Mouse (Mus musculus): Measurements from ENCODE around the gene Sdc4.

The Sdc4 gene

DNA sequence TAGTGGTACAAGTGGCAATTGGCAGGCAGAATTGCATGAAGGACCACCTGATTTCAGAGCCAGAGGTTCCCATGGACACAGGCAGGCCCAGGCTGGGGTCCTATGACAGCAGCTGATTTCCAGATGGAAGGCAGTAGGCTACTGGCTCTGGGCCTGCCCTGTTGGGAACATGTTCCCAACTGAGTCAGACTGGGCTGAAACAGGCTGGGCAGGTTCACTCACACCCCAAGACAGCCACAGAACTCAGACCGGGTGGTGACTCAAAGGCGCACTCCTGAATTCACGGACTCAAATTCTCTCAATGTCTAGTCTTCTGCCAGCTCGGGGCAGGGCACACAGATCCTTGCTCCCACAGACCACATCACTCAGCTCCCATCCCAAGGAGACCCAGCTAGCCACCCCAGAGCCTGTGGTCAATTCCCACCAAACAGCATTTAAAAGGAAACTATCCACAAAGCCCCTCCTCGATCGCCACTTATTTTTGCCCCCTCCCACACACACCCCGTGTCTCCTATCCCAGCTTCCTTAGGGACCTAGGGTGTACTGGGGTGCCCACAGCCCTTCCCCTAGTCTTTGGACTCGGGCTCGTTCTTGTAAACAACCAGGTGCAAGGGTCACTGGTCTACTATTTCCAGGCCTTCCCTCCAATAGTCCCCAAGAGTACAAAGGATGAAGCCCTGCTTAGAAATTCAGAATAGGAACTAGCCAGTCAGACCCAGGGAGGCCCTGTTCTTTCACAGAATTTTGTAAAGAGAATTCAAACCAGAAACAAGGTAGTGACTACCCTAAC lies 11.8 kb downstream of the Sdc4 start:
- no peak for DNase-seq (ENCODE audit: low read depth, low spot score)

DNA sequence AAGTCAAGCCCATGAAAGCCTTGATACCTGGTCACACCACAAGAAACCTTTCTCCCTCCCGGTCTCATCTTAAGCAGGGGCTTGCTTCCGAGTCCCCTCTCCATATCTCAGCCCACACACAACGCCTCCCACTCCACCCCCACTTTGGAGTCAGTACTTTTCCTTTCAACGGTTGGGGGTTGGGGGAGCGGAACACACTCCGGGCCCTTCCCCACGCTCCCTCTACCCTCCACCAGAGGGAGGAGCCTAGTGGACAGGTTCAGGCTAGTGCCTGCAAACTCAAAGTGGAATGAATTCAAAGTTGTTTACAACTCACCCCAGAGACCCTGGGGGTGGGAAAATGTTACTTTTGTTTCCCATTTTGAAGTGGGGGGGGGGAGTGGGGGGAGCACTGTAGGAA lies 13.0 kb downstream of the Sdc4 start:
- DNase-seq (ENCODE audit: low read depth, low spot score), result no peak

DNA sequence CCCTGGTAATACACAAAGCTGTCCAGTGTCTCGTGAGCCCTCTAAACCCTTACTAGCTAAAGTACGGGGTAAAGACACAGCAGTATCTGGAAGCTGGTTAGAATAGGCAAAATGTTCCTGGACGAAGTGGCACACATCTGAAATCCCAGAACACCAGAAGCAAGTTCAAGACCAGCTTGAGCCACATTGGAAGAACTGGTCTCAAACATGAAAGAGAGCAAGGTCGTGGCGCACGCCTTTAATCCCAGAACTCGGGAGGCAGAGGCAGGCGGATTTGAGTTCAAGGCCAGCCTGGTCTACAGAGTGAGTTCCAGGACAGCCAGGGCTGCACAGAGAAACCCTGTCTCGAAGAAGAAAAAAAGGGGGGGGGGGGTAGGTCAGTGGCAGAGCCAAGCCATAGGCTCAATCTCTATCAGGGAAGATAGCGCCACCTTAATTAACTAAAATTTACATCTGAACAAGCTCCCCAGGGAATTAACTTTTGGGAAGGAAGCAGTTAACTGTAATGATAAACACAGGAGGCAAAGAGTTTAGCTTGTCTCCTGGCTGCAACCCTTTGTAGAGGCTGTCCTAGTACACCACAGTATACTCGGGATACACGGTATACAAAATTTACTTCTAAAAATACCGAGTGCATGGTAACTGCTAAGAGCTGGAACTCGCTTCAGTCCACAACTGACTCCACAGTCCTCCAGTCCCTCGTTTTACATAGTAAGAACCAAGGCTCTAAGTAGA lies 13.6 kb downstream of the Sdc4 start:
- no peak for DNase-seq (ENCODE audit: low read depth, low spot score)

DNA sequence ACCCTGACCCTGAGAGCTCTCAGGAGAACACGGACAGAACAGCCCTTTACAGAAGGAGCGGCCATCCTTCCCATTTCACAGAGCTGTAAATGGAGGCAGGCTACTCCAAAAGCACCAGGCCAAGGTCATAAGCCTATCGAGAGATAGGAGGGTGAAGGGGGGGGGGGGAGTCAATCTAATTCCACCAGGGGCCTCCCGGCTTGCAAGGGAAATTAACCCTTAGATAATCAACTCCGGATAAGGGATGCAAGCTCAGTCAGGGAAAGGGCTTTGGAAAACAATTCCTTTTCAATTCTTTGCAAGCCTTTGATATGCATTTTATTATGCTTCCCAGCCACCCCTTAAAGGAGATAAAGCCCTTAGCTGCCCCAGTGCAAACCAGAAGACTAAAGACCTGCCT lies 15.2 kb downstream of the Sdc4 start:
- no peak for DNase-seq (ENCODE audit: low read depth, low spot score)

DNA sequence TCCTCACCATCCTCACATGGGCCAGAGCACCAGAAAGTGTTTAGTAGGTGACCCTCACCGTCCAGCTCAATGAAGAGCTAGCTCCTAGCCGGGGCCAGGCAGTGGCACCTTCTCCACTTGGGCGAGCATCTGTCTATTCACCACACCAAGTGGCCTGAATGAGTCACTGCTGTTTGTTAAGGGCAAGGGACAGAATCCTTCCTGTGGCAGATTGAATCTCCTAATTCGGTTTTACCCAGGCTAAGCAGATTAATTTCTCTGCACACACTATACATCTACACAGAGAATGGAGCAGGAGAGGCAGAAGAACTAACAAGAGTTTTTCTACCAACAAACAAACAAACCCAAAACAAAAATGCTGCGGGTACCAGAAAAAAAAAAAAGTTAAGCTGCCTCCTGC lies 16.7 kb downstream of the Sdc4 start:
- DNase-seq (ENCODE audit: low read depth, low spot score), result no peak

DNA sequence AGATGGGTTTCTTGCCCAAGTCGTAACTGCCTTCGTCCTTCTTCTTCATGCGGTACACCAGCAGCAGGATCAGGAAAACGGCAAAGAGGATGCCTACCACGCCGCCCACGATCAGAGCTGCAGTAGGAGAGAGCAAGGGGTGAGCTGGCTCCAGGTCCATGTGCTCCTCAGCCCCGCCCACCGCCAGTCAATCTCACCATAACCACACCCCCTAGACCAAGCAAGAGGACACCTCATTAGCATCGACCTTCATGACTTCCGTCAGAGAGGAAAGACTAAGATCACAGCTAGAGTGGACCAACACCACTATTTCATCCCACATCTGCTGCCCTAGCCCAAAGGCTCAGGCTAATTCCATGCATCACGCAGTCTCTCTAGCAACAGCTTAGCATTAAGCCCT lies 17.6 kb downstream of the Sdc4 start:
- no peak for DNase-seq (ENCODE audit: low read depth, low spot score)

DNA sequence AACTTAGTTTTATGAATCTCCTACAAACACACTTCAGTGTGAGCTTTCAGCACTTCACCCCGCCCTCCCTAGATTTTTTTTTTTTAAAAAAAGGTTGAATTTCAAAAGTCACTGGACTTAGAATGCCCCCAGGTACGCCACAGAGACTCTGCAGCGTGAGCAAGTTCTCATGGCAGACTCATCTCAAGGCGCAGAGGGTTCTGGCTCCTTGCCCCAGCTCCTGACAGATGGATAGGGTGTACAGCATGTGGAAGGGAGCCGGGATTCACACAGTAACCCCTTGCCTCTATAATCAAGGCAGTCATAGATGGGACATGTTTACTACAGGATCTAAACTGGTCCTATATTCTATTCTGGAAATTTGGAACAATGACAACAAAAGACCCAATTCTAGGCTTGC lies 18.3 kb downstream of the Sdc4 start:
- no peak for DNase-seq (ENCODE audit: low read depth, low spot score)

DNA sequence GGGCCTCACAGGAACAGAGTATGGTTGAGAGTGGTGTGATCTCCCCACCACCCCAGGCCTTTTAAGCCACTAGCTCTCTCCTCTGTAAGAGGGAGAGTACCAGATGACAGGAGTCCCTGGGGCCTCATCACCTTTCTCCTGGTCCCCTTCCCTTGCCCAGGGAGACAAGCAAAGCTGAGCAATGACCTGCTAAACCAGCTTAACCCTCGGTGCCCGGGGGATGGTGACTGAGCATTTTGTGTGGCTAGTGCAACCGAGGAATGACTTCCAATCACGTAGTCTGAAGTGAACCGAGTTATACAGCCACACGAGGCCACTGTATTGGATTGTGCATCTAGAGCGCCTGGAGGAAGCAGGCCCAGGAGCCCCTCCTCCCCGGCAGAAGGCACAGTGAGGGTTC lies 19.3 kb downstream of the Sdc4 start:
- no peak for DNase-seq (ENCODE audit: low read depth, low spot score)

DNA sequence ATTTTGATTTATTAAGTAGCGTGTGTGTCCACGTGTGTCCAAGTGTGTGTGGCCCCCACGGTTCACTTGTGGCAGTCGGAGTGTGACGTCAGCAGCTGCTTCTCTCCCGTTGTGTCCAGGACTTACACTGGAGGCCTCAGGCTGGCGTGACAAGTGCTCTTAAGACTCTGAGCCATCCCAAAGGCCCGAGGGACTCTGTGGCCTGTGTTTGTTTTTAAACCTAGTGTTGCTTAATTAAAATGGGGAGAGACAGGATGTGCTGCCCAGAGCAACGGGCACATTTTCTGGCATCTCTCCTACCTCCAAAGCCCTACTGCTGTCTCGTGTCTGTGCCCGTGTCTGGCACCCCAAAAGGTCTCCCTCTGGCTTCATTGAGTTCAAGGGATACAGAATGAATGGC lies 20.2 kb downstream of the Sdc4 start:
- DNase-seq (ENCODE audit: low read depth, low spot score), result no peak

DNA sequence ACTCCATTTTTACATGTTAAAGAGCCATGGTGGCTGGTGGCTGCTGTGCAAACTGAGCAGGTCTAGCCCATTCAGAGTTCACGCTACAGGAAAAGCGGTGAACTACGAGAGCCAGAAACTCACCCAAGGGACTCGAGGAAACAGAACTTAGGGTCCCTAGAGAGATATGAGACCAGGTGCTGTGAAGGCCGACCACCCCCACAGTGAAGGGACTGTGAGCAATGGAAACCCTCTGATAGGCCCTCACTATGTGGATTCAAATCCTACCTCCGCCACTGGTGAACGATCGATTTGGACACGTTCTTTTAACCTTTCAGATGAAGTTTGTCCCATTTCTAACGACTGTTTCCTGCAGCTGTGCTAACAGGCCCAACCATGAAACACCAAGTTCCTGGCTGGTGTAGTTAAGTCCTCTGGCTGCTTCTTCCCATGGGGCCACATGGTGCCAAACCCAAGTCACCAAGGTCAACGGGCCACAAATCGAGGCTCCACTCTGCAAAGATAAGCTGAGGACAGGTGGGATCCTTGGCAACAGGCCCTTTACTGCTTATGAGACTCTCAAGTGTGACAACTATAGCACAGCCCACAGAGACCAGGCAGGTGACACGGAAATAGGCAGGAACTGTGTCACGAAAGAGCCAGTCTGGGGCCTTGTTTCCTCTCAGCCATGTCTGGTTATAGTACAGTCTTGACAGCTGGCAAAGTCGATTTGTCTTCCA lies 20.9 kb downstream of the Sdc4 start:
- no peak for DNase-seq (ENCODE audit: low read depth, low spot score)

DNA sequence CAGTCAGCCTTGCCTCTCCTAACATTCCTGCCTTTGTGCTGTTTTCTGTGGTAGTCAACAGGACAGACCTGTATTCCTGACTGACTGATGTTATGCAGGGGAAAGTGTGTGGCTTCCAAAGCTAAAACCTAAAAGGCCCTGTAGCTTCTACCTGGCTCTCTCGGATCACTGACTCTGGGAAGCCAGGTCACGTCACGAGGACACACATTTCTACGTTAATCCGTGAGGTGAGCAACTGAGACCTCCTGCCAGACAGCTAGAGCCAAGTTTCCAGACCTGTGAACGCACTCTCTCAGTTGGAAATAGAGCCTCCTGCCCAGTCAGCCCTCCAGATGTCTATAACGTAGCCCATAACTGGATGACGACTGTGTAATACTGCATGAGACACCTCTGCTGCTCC lies 21.7 kb downstream of the Sdc4 start:
- DNase-seq (ENCODE audit: low read depth, low spot score), result no peak

DNA sequence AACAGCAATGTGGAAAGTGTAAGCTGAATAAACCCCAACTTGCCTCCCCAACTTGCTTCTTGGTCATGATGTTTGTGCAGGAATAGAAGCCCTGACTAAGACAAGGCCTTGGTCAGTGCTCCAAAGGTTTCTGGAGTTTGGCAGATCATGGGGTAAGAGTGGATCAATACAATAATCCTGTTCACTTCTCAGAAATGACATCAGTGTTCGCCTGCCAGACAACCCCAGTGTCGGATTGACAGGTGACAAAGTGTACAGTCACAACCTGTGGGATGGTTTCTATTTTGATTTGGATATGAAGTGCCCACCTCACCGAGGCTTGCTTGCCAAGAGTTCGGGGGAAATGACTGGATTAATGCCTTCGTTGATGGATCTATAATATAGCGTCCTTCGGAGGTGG lies 22.4 kb downstream of the Sdc4 start:
- DNase-seq (ENCODE audit: low read depth, low spot score), result no peak

DNA sequence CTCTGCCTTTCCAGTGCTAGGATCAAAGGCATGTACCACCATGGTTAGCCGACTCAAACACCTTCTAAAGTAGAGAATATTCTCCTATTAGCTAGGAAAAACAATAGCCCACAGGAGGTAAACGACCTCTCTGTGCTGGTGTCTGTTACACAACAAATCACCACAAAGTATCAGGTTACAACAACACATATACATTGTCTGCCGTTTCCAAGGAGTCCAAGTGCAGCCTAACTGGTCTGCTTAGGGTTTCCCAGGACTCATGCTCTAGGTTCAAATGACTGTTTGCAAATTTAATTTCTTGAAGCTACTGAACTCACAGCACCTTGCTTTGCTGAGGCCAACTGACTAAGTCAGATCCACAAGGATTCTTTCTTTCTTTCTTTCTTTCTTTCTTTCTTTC lies 24.2 kb downstream of the Sdc4 start:
- no peak for DNase-seq (ENCODE audit: low read depth, low spot score)

DNA sequence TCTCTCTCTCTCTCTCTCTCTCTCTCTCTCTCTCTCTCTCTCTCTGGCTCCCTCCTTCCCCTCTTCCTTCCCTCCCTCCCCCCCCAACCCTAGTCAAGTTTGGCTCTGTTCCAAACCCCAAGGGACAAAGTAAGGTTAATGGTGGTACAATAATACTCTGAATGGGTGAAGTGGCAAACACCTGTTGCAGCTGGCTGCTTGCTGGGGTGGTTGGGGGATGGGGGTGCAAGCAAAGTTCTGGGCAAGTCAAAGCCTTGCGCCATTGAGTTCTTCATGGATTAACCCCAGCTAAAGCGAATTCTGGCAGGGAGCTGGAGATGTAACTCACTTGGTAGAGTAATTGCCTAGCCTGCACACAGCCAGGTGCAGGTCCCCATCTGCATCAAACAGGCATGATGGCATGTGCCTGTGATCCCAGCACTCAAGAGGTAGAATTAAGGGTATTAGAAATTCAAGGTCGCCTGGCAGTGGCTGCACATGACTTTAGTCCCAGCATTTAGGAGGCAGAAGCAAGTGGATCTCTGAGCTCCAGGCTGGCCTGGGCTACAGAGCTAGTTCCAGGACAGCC lies 25.3 kb downstream of the Sdc4 start:
- DNase-seq (ENCODE audit: low read depth, low spot score), result no peak

DNA sequence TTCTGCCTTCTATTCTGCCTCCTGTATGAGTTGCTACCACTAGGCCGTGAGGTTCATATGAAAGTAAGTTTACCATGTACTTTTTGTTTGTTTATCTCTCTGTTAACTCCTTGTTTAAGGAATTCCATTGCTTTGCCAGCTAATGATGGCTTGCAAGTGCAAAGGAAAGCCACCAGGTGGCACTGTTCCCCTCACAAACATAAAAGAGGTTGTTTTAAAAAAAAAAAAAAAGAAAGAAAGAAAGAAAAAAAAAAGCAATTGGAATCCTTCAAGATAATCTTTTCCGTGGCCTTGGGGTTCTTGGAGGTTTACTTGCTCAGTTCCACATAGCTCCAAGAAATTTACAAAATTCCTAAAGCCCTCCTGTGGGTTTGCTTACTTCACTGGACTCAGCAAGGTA lies 26.5 kb downstream of the Sdc4 start:
- DNase-seq (ENCODE audit: low read depth, low spot score), result peak; percentile 74

DNA sequence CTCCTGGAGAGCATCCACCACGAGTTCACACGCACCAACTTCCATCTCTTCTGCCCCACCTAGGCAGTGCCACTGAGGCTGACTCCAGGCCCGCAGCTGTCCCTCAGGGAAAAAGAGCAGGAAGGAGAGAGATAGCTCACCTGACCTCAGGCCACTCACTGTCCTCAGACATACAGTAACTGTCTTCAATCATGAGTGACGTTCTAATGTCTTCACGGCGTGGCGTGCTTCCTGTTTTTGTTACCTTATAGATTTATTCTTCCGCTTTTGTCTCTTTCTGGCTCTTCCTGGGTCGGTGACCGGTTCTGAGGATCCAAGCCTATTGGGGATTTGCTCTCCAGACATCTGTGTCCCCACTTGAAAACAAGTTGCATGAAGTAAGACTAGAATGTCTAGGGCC lies 29.1 kb downstream of the Sdc4 start:
- DNase-seq (ENCODE audit: low read depth, low spot score), result no peak

DNA sequence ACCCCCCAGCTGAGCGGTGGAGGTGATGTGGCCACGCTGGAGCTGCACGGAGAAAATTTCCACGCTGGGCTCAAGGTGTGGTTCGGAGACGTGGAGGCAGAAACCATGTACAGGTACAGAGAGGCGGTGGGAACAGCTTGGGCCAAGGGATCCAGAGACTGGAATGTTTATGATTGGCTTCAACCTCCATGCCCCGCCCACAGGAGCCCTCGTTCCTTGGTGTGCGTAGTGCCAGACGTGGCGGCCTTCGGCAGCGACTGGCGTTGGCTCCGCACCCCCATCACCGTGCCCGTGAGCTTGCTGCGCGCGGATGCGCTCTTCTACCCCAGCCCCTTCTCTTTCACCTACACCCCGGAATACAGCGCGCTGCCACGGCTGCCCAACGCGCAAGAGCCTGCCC lies 29.5 kb downstream of the Sdc4 start:
- no peak for DNase-seq (ENCODE audit: low read depth, low spot score)

DNA sequence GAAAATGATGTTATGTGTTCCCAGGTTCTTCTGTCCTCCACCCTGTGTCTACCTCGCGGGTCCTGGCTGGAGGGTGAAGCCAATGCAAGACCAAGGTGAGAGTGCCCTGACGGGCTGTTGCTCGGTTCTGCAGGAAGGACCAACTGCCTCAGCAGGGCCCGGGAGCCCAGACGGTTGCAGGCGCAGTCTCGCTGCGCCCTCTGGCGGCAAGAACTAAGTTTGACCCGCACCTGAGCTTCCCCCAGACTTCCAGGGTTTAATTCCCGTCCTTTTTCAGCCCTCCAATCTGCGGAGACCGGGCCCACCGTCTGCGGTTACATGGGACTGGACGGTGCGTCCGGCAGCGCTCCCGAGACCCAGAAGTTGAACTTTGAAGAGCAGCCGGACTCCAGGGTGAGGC lies 36.0 kb downstream of the Sdc4 start:
- peak; percentile 76 for DNase-seq (ENCODE audit: low read depth, low spot score)

DNA sequence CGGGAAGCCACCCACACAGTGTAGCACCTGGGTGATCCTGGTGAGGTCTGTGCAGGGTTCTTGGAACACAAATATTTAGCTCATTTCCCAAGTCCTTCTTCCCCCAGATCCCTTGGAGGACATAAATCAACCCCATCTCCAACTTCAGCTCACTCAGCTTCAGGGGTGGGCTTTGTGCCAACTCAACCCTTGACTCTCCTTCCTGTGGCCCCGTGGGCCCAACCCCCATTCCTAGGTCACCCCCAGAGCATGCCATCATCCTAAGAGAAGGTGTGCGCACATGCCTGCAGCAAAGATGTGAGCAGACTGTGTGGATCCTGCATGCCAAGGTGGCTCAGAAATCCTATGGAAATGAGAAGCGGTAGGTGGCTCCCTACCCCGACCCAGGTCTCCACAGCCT lies 38.2 kb downstream of the Sdc4 start:
- DNase-seq (ENCODE audit: low read depth, low spot score), result no peak

DNA sequence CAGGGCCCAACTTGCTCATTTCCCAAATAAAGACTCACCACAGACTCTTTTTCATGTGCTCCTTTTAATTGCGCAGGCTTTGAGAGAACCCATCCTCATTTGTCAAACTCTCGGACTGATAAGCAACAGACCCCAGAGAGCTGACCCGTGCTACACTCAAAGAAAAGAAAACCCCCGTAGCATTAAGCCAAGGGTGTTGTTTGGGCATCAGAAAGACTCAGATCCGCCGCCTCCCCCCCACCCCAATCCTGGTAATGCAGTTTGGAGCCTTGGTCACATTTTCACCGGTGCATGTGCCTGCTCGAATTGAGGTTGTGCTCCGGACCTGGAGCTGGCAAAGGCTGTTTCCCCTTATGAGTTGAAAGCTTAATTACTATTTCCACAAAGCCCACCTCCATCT lies 38.6 kb downstream of the Sdc4 start, which contains the start of gene Matn4:
Matn4 (minus strand) TSS at position 101 of the 400 bp plus-strand sequence.
- no peak for DNase-seq (ENCODE audit: low read depth, low spot score)

DNA sequence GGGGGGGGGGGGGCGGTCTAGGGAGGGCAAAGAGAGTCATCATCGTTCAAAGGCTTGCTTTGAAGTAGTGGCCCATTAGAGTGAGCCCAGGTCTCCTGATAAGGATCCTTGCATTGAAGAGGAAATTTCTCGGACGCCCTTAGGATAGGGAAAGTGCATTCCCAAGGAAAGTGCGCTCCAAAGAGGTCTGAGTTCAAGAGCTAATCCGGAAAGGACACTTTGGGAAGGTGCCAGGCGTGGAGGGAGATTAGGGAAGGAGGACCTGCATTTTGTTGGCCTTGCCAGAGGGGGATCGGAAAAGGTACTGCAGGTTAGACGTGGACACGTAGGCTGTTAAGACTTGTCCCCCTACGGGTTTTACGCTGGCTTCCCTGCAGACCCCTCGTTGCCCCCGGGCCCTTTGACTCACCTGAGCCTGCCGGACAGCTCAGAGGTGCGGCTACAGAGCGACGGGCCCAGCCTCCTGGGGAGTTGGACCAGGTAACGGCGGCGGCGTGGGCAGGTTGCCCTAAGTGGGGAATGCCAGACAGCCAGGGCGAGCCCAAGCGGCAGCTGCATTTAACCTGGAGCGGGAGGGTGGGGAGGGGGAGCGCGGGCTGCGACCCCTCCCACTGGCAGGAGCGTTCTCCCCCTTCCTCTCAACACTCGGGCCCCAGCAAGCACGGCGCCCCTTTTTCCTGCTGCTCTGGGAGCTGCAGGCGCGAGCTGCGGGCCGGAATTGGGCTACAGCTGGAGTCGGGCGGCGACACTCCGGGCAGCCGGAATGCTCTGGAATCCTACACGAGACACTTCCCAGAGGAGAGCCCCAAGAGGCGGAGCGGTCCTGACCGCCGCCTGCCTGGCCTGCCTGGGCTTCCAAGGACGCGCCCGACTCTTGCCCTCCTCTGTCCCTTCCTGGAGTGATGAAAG lies 39.4 kb downstream of the Sdc4 start:
- DNase-seq (ENCODE audit: low read depth, low spot score), result no peak
